Mouse (Mus musculus) naive thymus-derived CD4-positive, alpha-beta T cell, adult 2 months (primary cell): ENCODE measurements at regions not wholly inside any gene's neighbourhood (a gene's known extent, or its start where the extent isn't known, plus 50 kb on each side); places are given as distances from the start of the nearest gene placed in this dataset.
"Not testable (repeated sequence)": the region's sequence is repeated elsewhere in the genome, so short reads cannot be mapped to it uniquely, and the experiment has no call there.

Experiments used
- DNase-seq: peaks from one replicate; pipeline ENCODE4 v3.0.0-alpha.2; 2011; ENCODE audit warnings: low read depth

GRCm38 (mm10) chr15:62252078-62252833 is 1329.4 kb upstream of the A1bg start:
- DNase-seq, result not testable (repeated sequence)

GRCm38 (mm10) chr15:62249436-62249835 is 1326.6 kb upstream of the A1bg start:
- no peak for DNase-seq

GRCm38 (mm10) chr15:62246561-62247079 is 1323.8 kb upstream of the A1bg start:
- DNase-seq, result no peak

- no peak for DNase-seq
These were observed 1322.4 kb upstream of the A1bg start for GRCm38 (mm10) chr15:62245237-62245636.

GRCm38 (mm10) chr15:62244819-62245218 is 1322.0 kb upstream of the A1bg start:
- DNase-seq, result no peak

GRCm38 (mm10) chr15:62240031-62240430 is 1317.2 kb upstream of the A1bg start:
- DNase-seq, result no peak

- no peak for DNase-seq
These were observed 1315.8 kb upstream of the A1bg start for GRCm38 (mm10) chr15:62238503-62239045.

GRCm38 (mm10) chr15:62236056-62236455 is 1313.2 kb upstream of the A1bg start:
- no peak for DNase-seq

- no peak for DNase-seq
These were observed 1311.5 kb upstream of the A1bg start for GRCm38 (mm10) chr15:62234182-62234760.

- no peak for DNase-seq
These were observed 1310.3 kb upstream of the A1bg start for GRCm38 (mm10) chr15:62233154-62233553.

- no peak for DNase-seq
These were observed 1308.9 kb upstream of the A1bg start for GRCm38 (mm10) chr15:62231709-62232108.

GRCm38 (mm10) chr15:62230773-62231172 is 1308.0 kb upstream of the A1bg start:
- DNase-seq, result no peak

- DNase-seq, result no peak
These were observed 1306.9 kb upstream of the A1bg start for GRCm38 (mm10) chr15:62229491-62230283.

GRCm38 (mm10) chr15:62229023-62229422 is 1306.2 kb upstream of the A1bg start:
- no peak for DNase-seq

GRCm38 (mm10) chr15:62224798-62225197 is 1302.0 kb upstream of the A1bg start:
- DNase-seq, result peak; percentile 25

- DNase-seq, result no peak
These were observed 1301.4 kb upstream of the A1bg start for GRCm38 (mm10) chr15:62224191-62224590.

- no peak for DNase-seq
These were observed 1300.5 kb upstream of the A1bg start for GRCm38 (mm10) chr15:62223156-62223840.

- no peak for DNase-seq
These were observed 1299.9 kb upstream of the A1bg start for GRCm38 (mm10) chr15:62222731-62223130.

GRCm38 (mm10) chr15:62222201-62222600 is 1299.4 kb upstream of the A1bg start:
- DNase-seq, result no peak

- no peak for DNase-seq
These were observed 1298.4 kb upstream of the A1bg start for GRCm38 (mm10) chr15:62221024-62221819.

GRCm38 (mm10) chr15:62220620-62221019 is 1297.8 kb upstream of the A1bg start:
- no peak for DNase-seq
